ENCODE assay signal across 9 mouse cellular contexts in the genomic region with DNA sequence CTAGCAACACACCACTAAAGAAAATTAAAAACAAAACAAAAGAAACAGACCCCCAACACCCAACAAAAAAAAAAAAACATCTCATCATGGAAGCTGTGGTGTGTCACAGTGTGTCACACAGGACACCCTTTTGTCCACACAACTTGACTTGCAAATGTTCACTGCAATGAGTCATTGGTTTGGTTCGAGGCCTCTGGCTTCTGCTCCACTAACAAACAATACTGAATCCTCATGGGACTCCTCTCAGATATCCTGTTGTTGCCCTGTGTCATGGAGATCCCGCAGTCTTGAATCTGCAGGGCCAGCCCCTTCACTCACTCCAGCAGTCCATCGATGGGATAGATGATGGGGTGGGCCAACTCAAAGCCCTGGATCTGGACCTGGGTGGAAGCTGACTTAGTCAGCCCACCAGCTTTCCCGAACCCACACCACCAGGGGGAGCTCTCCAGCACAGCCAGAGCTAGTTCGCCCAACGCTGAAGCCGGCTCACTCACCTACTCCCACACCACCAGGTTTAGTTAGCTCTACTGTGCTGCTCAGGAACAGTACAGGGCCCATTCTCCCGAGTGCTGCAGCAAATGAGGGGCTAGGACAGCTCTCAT. TPM values are rescaled to one million over a fixed set of nuclear protein-coding genes. Genes with fewer than 3 reads are reported as not detected.
DNase-seq lines count a peak whose midpoint lies in the region; ATAC-seq and TF ChIP-seq lines count a peak whose summit lies in the region.
"Had no signal": no experiment of that assay in that cellular context is flagged by ENCODE, and none has a peak within 500 bp of the region (broad histone marks: within the 10 kb centered on the region; RNA-seq: fewer than 3 reads in every experiment).

No protein-coding gene starts in this region.

- 0 out of 2 replicates have a peak, but pooled peaks have one; percentile 33 for ATAC-seq in intestine, postnatal 0 days
- no peak for ATAC-seq in intestine, embryonic 15.5 days
- ATAC-seq in forebrain, embryonic 16.5 days = no peak

- H3K4me2 ChIP-seq in intestine, postnatal 0 days (replicated peaks; ENCODE audit: low read depth) = no peak overlapping the region
- no peak overlapping the region for H3K4me2 ChIP-seq in intestine, embryonic 15.5 days (replicated peaks)
- H3K4me2 ChIP-seq in forebrain, embryonic 16.5 days (ENCODE audit: low read length) = no peak overlapping the region
- H3K4me2 ChIP-seq: limb, embryonic 13.5 days had no signal

- peak; percentile 13 to 42 for DNase-seq in CD8-positive naive resting alpha-beta T cell, adult 2 months (ENCODE audit: low read depth in 2 of 2, low spot score in 2 of 2)
- DNase-seq in adipocyte (ENCODE audit: low spot score) = peak; percentile 76
- peak; percentile 8 to 26 for DNase-seq in frontal cortex, postnatal 25 days (ENCODE audit: low spot score in 2 of 2)
- DNase-seq in lung, adult 2 months = peak; percentile 20
- peak; percentile 21 for DNase-seq in thymus, postnatal 0 days (ENCODE audit: low spot score)

- TF ChIP-seq CTCF in intestine, postnatal 0 days (IDR thresholded peaks at IDR 0.05; ENCODE audit: low read depth) = peak; percentile 55
- peak; percentile 43 for TF ChIP-seq CTCF in lung, adult 2 months (IDR thresholded peaks at IDR 0.05; ENCODE audit: insufficient read depth, low read length)

- H3K9ac ChIP-seq in intestine, postnatal 0 days (ENCODE audit: low read depth, low read length) = no peak overlapping the region
- no peak overlapping the region for H3K9ac ChIP-seq in intestine, embryonic 15.5 days
- H3K9ac ChIP-seq in forebrain, embryonic 16.5 days (replicated peaks; ENCODE audit: low read depth, low read length) = no peak overlapping the region
- H3K9ac ChIP-seq: limb, embryonic 13.5 days had no signal

- no peaks in the 10 kb centered on the region for H3K4me1 ChIP-seq in intestine, postnatal 0 days (replicated peaks; ENCODE audit: control insufficient read depth, insufficient read depth, low read length)
- H3K4me1 ChIP-seq in intestine, embryonic 15.5 days (replicated peaks) = no peaks in the 10 kb centered on the region
- H3K4me1 ChIP-seq in lung, adult 2 months (ENCODE audit: control insufficient read depth, insufficient read depth, low read length) = no peaks in the 10 kb centered on the region
- no peaks in the 10 kb centered on the region for H3K4me1 ChIP-seq in forebrain, embryonic 16.5 days (replicated peaks; ENCODE audit: control insufficient read depth, insufficient read depth, low read length)
- H3K4me1 ChIP-seq: limb, embryonic 13.5 days had no signal

- no peak for TF ChIP-seq POLR2A in lung, adult 2 months (IDR thresholded peaks at IDR 0.05; ENCODE audit: borderline replicate concordance, extremely low read depth, low read depth, low read length)

- H3K27me3 ChIP-seq in intestine, postnatal 0 days (replicated peaks; ENCODE audit: control insufficient read depth, insufficient read depth, low read length) = no peaks in the 10 kb centered on the region
- H3K27me3 ChIP-seq in intestine, embryonic 15.5 days (replicated peaks) = 0 out of 2 replicates have a peak, but pooled peaks cover 4% of the 10 kb centered on the region
- no peaks in the 10 kb centered on the region for H3K27me3 ChIP-seq in forebrain, embryonic 16.5 days (replicated peaks; ENCODE audit: control insufficient read depth, insufficient read depth, low read length)
- H3K27me3 ChIP-seq: limb, embryonic 13.5 days had no signal

- no peak overlapping the region for H3K4me3 ChIP-seq in intestine, postnatal 0 days (ENCODE audit: low read depth, low read length)
- no peak overlapping the region for H3K4me3 ChIP-seq in intestine, embryonic 15.5 days (replicated peaks)
- H3K4me3 ChIP-seq in lung, adult 2 months (replicated peaks; ENCODE audit: extremely low read depth, low read depth, low read length) = no peak overlapping the region
- H3K4me3 ChIP-seq in forebrain, embryonic 16.5 days (replicated peaks; ENCODE audit: low read length) = no peak overlapping the region
- H3K4me3 ChIP-seq: limb, embryonic 13.5 days had no signal

- H3K27ac ChIP-seq in intestine, postnatal 0 days (ENCODE audit: low read depth, low read length) = no peak overlapping the region
- H3K27ac ChIP-seq in intestine, embryonic 15.5 days = no peak overlapping the region
- no peak overlapping the region for H3K27ac ChIP-seq in forebrain, embryonic 16.5 days (ENCODE audit: low read length)
- H3K27ac ChIP-seq: limb, embryonic 13.5 days had no signal

- H3K9me3 ChIP-seq in intestine, postnatal 0 days (ENCODE audit: control insufficient read depth) = no peaks in the 10 kb centered on the region
- H3K9me3 ChIP-seq in intestine, embryonic 15.5 days = no peaks in the 10 kb centered on the region
- no peaks in the 10 kb centered on the region for H3K9me3 ChIP-seq in forebrain, embryonic 16.5 days (ENCODE audit: control insufficient read depth, low read length)

- no peaks in the 10 kb centered on the region for H3K36me3 ChIP-seq in intestine, postnatal 0 days (ENCODE audit: control insufficient read depth, insufficient read depth)
- no peaks in the 10 kb centered on the region for H3K36me3 ChIP-seq in intestine, embryonic 15.5 days
- H3K36me3 ChIP-seq in forebrain, embryonic 16.5 days (ENCODE audit: control insufficient read depth, insufficient read depth) = no peaks in the 10 kb centered on the region
- H3K36me3 ChIP-seq: limb, embryonic 13.5 days had no signal

- 59% methylated on average over 8 of the region's 8 CpGs for WGBS in intestine, postnatal 0 days
- 68% methylated on average over 8 of the region's 8 CpGs for WGBS in intestine, embryonic 15.5 days
- 52% methylated on average over 8 of the region's 8 CpGs for WGBS in lung, adult 2 months
- WGBS in forebrain, embryonic 16.5 days = 75% methylated on average over 8 of the region's 8 CpGs

RNA-seq across cellular contexts. Expression of a gene that starts 28.2 kb away (rescaled TPM):
- polyA plus RNA-seq in intestine, postnatal 0 days (2015; fragmentation: Nextera tagmentation; extraction: Ambion mirVana) = 17.2 and 19.1 TPM in 2 replicates
- 37.3 and 42.6 TPM in 2 replicates for polyA plus RNA-seq in intestine, embryonic 15.5 days (2015; fragmentation: Nextera tagmentation; extraction: Ambion mirVana)
- 13.9 and 21.1 TPM in 2 replicates for polyA plus RNA-seq in lung, adult 2 months (2012; rRNA removed)
- 77.9 and 88.7 TPM in 2 replicates for polyA plus RNA-seq in thymus, postnatal 0 days (2015; fragmentation: Nextera tagmentation; extraction: Ambion mirVana)
- 49.0 and 52.7 TPM in 2 replicates for polyA plus RNA-seq in forebrain, embryonic 16.5 days (2015; fragmentation: Nextera tagmentation; extraction: Ambion mirVana)

Comparison
In these comparisons a context has a peak if more than half of its experiments do, and no peak if none do; other contexts are left out.
1. DNase-seq: peak in every context shown above with its lines; median percentile 76 in adipocyte; 28 in CD8-positive naive resting alpha-beta T cell, adult 2 months; 21 in thymus, postnatal 0 days; 20 in lung, adult 2 months; 17 in frontal cortex, postnatal 25 days.